In genomic region chr19:46511263-46511662, GRCm38 (mm10) we compare ENCODE assay signal across 8 mouse cellular contexts. TPM values are rescaled to one million over a fixed set of nuclear protein-coding genes. Genes with fewer than 3 reads are reported as not detected.
A peak's percentile ranks its signal among the peaks of the same experiment; 100 is the strongest.
DNase-seq lines count a peak whose midpoint lies in the region; ATAC-seq and TF ChIP-seq lines count a peak whose summit lies in the region.

No protein-coding gene starts in this region.

- H3K9me3 ChIP-seq in E14TG2a.4 (ENCODE audit: low read length): no peaks in the 10 kb centered on the region
- H3K9me3 ChIP-seq in heart, embryonic 16.5 days (replicated peaks; ENCODE audit: control insufficient read depth, low read length): no peaks in the 10 kb centered on the region

- H3K27ac ChIP-seq in heart, embryonic 16.5 days (ENCODE audit: low read length): peak overlapping the region; percentile 17

- H3K4me3 ChIP-seq in E14TG2a.4 (replicated peaks; ENCODE audit: low read length): peak overlapping the region; percentile 64
- H3K4me3 ChIP-seq in heart, embryonic 16.5 days (ENCODE audit: low read length): no peak overlapping the region

- H3K36me3 ChIP-seq in E14TG2a.4 (ENCODE audit: insufficient read depth, low read length): peaks cover 94% of the 10 kb centered on the region
- peaks cover 44% of the 10 kb centered on the region for H3K36me3 ChIP-seq in heart, embryonic 16.5 days (ENCODE audit: control insufficient read depth, insufficient read depth)

- peaks cover 96% of the 10 kb centered on the region for H3K4me1 ChIP-seq in E14TG2a.4 (replicated peaks; ENCODE audit: low read depth, low read length)
- peaks cover 47% of the 10 kb centered on the region for H3K4me1 ChIP-seq in heart, embryonic 16.5 days (ENCODE audit: control insufficient read depth, insufficient read depth, low read length)

- no peak overlapping the region for H3K4me2 ChIP-seq in heart, embryonic 16.5 days (ENCODE audit: low read depth, low read length)

- DNase-seq in heart, adult 18-20 months: peak; percentile 67 to 82
- DNase-seq in heart, postnatal 4 days: no peak
- DNase-seq in lung, postnatal 10 days: peak; percentile 66
- DNase-seq in cerebellum, adult 9-11 months: no peak
- DNase-seq in testis, postnatal 10 days (ENCODE audit: low spot score): no peak
- no peak for DNase-seq in layer of hippocampus, postnatal 25 days (ENCODE audit: extremely low spot score in 1 of 2, low spot score in 1 of 2)

- H3K27me3 ChIP-seq in E14TG2a.4 (ENCODE audit: insufficient read depth, low read length): no peaks in the 10 kb centered on the region
- H3K27me3 ChIP-seq in heart, embryonic 16.5 days (ENCODE audit: control insufficient read depth, insufficient read depth, low read length): no peaks in the 10 kb centered on the region

- TF ChIP-seq CTCF in E14TG2a.4 (conservative IDR thresholded peaks at IDR 0.05; ENCODE audit: low read length): no peak

- ATAC-seq in heart, embryonic 16.5 days (replicated peaks; ENCODE audit: extremely low read depth, insufficient read depth, low FRiP score): peak; percentile 29; the same call in 1 of the 2 replicates

- H3K9ac ChIP-seq in heart, embryonic 16.5 days (ENCODE audit: low read length): no peak overlapping the region

- WGBS in heart, embryonic 16.5 days: 58% methylated on average over 10 of the region's 10 CpGs

RNA-seq across cellular contexts. Expression of gene Trim8, which starts 9.8 kb away (rescaled TPM):
- total RNA-seq in heart, adult 18-20 months (2021): 10 to 100 TPM; 33.9 to 38.8 TPM
- 10 to 100 TPM; 50.1 to 53.8 TPM for total RNA-seq in heart, postnatal 4 days (2021)
- polyA plus RNA-seq in heart, embryonic 16.5 days (2015; fragmentation: Nextera tagmentation; extraction: Ambion mirVana): 17.0 and 19.4 TPM in 2 replicates
- 100 to 1,000 TPM; 105 to 109 TPM for total RNA-seq in layer of hippocampus, postnatal 25 days (2021)

Comparison
In these comparisons a context has a peak if more than half of its experiments do, and no peak if none do; other contexts are left out.
1. DNase-seq: peak in heart, adult 18-20 months (2 of 2) and lung, postnatal 10 days (single experiment); none in heart, postnatal 4 days (single experiment), cerebellum, adult 9-11 months (single experiment), testis, postnatal 10 days (single experiment) and layer of hippocampus, postnatal 25 days (0 of 2).